Mouse (Mus musculus) mouse trophoblast stem cell (cell line): ENCODE measurements around the gene Cox5a.

Experiments used
- in situ Hi-C, 2 experiments: fragments of 300-500 bp; cut with MseI, MboI; formaldehyde crosslinking; loops; 2 replicates in 1 of 2; 3 replicates in 1 of 2; pipeline ENCODE4 v1.15.1; 2025

The Cox5a gene

DNA sequence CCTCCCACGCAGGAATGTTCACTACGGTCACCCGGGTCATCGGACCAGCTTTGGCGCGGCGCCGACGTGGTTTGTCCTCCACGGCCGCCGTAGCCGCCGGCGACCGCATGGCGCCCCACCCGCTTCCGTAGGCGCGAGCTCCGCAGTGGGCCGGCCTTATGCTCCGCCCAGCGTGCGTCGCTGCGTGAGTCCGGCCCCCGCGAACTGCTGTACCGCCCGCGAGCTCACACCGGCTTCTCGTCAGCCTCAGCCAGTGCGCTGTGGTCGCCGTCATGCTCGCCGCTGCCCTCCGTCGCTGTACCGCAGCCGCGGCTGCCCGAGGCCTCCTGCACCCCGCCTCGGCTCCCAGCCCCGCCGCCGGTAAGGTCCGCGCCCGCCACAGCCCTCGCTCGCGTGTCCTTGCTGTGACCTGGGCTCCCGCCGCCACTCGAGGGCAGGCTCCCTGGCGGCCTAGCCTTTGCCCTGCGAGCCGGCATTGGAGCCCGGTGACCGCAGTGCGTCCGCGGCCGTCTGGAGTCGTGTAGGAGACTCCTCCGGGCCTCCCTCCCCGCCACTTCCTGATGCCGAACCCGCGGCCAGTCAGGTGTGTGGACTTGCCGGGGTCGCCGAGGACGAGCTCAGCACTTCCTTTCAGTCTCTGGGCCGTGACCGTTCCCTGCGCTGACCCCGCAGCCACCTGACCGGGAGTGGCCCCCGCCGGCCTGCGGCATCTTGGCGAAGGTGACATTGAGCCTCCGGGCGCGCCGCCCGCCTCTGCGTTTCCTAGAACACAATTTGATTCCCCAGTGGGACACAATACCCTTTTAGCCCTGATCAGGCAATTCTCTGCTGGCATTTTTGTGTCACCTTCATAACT is at the start of gene Cox5a:
Gene Cox5a (plus strand): TSS at position 219 of the 856 bp plus-strand sequence.
- in situ Hi-C loops, result no loop called here

DNA sequence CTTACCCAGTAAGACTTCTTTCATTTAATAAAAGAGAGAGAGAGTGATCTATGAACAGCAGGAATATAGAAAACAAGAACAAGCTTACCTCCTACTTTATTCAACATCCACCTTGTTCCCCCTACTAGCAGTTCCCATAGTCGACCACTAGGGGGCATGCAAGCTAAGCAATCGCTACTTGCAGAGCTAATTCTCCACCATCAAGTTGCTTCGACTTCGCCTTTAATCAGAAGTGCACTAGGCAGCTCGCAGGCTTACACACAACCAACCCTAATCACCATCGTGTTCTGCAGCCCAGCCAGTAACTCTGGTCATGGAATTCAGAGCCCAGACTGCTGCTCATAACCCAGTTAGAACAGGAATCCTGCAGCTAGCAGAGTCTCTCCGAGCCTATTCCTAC is 35.3 kb upstream of the Cox5a start:
- in situ Hi-C loops, result no loop called here

DNA sequence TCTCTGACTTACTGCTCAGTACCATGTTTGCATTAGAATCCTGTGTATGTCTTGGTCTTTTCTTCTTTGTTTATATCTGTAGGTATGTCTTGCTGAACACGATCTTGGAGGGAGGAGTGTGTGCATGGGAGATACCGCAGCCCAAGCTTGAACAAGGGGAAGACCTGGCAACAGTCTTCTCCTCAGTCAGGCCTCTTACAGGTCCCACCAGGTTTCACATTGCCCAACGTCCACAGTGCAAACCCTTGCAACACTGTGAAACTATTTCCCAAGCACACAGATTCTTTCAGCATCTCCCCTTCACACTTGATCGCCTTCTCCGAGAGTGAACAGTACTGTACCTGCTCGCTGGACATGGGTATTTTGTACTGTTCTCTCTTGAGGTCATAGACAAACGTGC is 33.3 kb upstream of the Cox5a start:
- in situ Hi-C loops, result no loop called here

DNA sequence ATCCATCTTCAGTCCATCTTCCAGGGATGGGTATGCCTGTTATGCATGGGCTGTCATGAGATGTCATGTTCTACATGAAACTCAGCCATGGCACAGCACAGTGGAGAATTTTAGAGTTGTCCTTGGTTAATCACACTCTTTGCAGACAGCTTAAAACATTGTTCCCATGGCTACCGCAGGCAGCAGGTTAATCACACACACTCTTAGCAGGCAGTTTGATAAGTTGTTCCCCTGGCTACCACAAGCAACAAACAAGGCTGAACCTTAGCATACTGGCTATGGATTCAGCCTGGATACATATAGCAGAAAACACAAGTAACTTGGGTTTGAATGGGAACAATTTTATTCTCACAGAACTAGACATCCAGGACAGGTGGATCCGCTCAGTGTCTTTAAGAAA is 27.5 kb upstream of the Cox5a start:
- in situ Hi-C loops, result no loop called here

DNA sequence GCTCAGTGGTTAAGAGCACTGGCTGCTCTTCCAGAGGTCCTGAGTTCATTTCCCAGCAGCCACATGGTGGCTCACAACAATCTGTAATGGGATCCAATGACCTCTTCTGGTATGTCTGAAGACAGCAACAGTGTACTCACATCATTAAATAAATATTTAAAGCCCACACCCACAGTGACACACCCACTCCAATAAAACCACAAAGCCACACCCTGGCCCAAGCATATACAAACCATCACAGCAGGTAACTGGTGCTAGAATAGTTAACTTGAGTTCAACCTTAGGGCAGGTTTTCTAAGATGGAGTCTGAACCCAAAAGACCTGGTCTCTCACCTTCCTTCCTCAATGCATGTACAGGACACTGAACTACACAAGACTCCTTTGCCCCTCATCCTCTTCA is 26.1 kb upstream of the Cox5a start:
- in situ Hi-C loops, result no loop called here

DNA sequence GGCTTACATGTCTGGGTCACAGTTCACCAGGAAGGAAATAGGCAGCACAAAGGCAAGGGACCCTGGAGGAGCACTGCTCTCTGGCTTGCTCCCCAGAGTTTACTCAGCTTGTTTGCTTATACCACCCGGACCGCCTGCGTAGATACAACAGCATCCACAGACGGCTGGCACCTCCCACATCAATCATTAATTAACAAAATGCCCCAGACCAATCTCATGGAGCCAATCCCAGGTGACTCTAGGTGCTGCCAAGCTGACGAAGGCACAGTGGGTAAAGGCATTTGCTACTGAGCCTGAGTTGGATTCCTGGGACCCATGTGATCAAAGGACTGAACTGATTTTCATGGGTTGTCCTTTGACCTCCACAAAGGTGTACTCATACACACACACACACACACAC is 23.8 kb upstream of the Cox5a start:
- in situ Hi-C loops, result no loop called here

DNA sequence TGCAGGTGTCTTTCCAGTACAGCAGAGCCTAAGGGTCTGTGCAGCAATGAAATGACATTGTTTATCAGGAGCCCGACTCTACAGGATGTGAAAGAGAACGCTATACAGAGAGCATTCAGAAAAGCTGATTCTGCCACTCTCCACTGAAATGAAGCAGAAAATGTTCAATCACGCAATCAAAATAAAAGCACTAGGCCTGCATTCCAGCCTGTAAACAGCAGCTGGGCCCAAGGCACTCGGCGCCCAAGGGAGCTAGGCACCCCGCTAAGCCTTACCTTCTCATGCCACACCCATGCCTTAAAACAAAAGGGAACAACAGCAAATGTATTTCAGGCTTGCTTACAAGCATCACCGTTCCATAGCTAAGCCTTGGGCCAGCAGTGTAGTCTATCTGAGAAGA is 22.5 kb upstream of the Cox5a start:
- in situ Hi-C loops, result no loop called here

DNA sequence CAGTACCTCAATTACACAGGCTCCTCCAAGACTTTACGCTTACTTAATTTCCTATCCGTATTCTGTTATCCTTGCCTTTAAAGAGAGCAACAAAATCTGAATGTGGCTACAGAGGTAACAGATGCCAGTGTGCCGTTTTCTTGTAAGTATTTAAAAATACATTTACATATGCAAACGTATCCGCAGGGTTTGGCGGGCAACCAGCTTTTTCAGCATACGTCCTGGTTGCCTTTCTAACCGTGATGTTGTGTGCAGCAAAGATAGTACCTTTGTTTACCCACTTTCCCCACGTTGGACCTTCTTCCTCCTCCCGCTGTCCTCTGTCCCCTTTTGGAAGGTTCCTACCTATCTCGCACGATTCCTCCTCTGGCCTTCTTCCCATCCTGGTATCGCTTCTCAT is 19.6 kb upstream of the Cox5a start:
- in situ Hi-C loops, result no loop called here

DNA sequence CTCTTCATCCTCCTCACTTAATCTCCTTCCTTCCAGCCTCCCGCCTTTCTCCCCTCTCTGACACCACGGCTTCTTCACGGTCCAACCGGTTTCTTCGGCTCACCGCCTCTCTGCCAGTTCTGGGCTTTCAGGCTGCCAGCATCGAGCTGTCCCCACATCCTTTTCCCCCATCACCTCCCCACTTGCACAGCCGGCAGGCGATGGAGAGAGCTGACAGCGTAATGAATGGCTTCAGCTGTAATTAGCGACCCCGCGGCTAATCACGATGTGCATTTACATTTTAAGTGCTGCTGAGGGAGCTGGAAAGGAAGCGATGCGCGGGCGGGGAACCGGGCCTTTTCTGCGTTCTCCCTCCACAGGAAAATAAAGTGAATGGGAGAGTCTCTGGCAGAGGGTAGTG is 19.2 kb upstream of the Cox5a start:
- in situ Hi-C loops, result no loop called here

DNA sequence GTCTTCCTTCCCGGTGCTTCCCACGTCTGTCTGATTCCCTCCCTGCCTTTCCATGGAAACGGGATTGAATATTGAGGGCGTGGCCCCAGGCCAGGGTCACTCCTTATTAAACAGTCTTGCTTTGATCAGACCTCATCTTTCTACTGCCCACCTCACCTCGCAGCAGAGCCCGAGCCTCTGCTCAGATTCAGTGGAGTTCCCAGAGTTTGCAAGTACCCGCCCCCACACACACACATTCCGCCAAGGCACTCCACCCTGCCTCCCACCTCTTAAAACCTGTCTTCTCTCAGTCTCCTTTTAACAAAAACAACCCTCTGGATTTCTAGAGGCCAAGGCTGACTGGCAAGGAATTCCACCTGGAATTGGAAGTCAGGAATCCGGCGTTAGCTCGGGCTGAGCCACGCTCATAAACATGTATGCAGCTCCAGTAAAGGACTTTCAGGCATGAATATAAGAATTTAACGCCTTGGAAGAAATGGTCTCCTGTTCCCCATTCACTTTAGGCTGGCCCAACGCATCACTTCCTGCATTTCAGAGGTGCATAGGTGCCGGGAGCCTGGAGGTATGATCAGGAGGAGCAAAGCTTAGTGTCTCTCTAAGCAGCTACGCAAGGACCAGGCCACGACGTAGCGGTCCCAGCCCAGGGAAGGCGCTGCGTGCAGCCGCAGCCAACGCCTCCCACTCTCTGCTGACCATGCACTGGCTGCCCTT is 18.0 kb upstream of the Cox5a start:
- in situ Hi-C loops, result no loop called here

DNA sequence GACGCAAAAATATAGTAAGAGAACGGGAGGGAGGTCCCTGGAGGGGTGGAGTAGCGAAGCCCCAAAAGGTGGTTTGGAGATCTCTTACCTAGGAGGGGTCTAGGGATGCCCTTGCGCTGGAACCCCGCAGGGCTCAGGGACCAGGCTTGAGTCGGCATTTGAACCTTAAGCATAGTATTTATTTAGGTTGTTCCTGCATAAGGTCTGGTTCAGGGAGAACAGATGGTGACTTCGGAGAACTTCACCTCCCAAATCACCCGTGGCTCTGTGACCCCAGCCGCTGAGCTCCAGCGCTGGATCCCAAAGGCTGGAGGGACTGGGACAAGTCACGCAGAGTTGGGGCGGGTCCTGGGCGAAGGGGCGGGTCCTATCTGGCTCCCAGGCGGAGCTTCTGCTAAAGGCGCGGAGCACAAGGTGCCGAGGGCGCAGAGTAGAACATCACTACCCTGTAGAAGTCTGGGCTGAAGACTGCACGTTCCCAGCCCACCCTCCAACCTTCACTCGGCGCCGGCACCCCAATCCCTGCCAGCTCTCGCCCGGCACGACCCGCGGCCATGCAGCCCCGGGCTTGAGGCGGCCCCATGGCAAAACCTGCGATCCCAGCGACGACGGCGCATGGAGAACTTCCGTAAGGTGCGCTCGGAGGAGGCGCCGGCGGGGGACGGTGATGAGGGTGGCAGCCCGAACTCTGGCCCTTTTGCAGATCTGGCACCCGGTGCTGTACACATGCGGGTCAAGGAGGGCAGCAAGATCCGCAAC is 17.3 kb upstream of the Cox5a start, which contains the start of gene Rpp25:
Gene Rpp25 (plus strand): TSS at position 405 of the 759 bp plus-strand sequence.
- in situ Hi-C loops, result no loop called here

DNA sequence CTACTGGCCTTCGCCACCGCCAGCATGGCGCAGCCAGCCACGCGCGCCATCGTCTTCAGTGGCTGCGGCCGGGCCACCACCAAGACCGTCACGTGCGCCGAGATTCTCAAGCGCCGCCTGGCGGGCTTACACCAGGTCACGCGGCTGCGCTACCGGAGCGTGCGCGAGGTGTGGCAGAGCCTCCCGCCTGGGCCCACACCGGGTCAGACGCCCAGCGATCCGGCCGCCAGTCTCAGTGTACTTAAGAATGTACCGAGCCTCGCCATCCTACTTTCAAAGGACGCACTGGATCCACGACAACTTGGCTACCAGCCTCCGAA is 16.7 kb upstream of the Cox5a start:
- in situ Hi-C loops, result no loop called here

DNA sequence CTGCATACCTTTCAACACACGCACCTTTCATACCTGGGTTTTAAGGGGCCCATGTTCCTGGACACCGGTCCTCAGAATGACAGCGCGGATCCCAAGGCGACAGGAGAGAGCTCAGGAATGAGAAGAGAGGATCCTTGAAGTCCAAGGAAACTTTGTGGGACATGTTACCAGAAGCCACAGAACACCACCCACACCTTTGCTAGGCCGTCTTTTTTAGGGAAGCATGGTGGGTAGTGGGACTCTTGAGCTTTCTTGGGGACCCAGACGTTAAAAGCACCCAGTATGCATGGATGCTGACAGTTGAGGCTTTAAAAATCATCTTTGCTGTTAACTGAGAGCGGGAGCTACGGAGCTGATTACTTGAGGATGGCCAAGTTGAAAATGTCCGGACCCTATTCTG is 16.2 kb upstream of the Cox5a start:
- in situ Hi-C loops, result no loop called here

DNA sequence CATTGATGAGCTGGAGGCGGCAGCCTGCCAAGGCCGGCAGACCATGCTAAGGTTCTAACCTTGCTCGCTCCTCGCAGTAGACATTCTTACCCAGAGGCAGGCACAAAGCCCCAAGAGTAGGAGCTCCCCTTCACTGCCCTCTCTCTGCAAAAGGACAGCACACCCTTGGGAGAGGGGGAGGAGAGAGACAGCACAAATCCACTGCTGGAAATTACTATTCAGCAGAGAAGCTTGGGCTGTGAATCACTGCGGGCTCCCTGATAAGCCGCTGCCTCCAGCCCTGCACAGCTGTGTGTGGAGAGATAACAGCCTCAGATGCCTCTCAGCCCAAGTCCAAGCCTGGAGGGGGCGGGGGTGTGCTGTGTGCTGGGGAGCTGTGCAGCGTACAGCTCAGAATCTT is 15.4 kb upstream of the Cox5a start:
- in situ Hi-C loops, result no loop called here

DNA sequence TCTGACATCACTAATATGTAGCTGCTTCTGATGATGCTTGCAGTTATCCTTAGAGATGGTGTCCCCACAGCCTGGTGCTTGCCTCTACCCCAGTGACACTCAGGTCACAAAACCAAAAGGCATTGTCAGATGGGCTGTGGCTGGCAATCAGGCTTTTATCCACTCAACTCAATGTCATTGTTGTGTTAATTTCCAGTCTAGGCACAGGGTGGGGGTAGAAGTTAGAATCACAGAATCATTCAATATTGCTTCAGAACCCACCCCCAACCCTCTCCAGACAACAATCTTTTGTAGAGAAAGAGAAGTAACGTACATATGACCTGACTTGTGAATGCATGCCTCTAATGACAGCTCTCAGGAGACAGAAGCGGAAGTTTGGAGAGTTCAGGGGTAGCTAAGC is 10.5 kb upstream of the Cox5a start:
- in situ Hi-C loops, result no loop called here

DNA sequence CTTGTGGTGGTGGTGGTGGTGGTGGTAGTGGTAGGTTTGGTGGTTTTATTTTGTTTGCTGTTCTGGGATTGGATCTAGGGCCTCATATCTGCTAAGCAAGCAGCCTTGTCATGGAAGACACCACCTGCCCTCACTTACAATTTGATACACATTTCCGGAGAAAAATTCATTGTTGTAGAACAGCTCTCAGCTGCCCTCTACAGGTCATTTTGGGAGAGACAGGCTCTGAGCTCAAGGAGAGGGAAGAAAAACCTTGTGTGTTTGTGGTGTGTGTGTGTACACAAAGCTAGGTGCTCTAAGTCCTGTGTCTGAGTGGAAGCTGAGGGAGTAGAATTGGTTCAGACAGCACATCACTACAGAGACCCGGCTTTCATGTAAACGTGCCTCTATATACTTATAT is 4.0 kb upstream of the Cox5a start:
- in situ Hi-C loops, result no loop called here

DNA sequence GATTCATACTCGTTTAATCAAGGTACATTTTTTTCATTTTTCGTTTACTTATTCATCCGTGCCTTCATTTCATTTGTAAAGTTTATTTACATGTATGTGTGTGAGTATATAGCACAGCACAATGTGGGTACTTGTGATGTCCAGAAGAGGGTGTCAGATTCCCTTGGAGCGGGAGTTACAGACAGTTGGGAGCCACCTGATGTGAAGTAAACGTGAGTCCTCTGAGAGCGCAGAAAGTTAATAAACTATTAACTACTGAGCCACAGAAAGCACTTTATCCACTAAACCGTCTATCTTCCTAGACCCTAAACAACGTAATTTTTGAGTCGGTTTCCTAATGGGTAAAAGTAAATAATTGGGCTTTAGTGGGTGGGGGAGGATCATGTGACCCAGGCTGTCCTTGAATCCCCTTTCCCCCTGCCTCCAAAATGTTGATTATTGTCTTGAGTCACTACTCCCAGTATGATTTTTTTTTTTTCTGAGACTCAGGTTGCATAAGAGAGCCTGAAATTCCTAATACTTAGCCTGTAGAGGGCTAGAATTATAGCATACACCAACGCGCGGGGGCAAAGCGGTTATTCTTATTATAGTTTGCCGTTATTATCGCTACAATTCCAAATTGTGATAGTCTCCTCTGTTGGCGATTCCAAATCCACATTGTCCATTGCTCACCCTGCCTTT is 559 bp upstream of the Cox5a start:
- in situ Hi-C loops, result no loop called here

DNA sequence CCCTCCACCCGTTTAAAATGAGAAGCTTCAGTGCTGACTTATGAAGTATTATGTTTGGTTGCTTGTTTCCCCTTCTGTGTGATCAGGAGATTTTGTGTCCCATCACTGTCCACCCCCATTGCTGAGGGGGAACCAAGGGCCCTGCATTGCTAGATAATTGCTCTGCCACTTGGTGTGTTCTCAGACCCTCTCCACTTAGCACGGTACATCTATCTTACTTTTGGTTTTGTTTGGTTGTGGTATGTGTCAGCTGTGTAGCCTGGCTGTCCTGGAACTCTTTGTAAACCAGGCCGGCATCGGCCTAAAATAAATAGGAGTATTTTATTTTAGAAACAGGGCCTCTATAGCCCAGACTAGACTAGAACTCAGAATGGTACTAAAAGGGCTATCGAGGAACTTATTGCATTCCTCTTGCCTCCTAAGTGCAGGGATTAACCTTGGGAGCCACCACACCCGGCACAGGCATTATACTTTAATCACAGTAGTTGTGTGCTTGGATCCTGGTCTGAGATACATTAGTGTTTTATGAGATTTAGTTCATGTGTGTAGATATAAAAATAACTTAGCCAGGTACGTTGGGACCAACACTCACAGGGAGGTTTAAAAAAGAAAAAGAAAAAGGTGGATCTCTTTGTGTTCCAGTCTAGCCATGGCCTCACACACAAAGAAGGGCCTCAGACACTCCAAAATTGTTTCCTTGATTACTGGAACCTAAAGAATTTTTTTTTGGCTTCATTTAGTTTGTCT is 1.2 kb downstream of the Cox5a start:
- in situ Hi-C loops, result no loop called here

DNA sequence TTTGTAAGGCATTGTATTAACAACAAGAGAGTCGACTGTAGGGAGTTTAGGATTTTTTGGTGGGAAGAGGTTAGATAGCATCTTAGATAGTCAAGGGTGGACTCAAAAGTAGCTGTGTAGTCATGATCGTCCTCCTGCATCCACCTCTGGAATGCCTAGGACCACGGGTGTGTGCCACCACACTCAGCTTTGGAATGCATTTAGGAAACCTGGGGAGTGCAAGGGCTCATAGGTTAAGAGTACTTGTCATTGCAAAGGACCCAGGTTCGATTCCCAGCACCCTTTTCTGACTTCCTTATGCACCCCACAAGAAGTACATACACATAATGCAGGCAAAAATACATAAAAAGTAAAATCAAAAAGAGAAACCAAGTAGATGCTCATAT is 1.8 kb downstream of the Cox5a start:
- in situ Hi-C loops, result no loop called here

DNA sequence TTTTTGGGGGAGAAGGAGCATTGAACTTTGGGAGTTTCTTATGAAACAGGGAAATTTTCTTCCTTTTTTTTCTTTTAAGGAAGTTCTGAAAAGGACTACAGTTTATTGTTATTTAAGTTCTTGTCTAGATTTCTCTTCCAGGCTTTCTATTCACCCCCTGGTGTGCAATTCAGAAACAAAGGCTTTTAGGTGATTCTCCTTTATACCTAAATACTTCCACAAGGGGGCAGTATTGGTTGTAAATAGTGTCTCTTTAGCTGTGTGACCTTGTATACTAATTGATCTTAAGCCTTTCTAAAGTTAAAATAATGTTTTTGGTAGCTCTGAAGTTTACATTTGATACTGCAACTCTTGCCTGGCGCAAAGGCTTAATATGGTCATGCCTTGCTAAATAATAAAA is 2.7 kb downstream of the Cox5a start:
- in situ Hi-C loops, result no loop called here

DNA sequence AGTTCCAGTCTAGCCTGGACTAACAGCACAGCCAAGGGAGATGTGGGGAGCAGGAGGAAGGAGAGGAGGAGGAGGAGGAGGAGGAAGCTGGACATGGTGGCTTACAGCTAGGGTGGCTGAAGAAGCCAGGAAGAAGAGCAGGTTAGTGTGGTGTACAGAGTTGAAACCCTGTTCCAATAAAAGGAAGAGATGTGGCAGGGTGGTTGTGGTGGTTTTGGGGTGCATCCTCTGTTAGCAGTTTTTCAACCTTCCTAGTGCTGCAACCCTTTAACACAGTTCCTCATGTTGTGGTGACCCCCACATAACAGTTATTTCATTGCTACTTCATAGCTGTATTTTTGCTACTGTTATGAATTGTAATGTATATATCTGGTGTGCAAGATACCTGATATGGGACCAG is 3.4 kb downstream of the Cox5a start:
- in situ Hi-C loops, result no loop called here
